Mouse (Mus musculus) kidney, embryonic 14.5 days (tissue): ENCODE results near the gene Tomm20. TPM values are rescaled to one million over a fixed set of nuclear protein-coding genes. Genes with fewer than 3 reads are reported as not detected.

Experiments
- ATAC-seq: fragments of 200-750 bp; cut with Nextera tagmentation; 2 replicates; pipeline ENCODE4 v1.8.0; 2017; ENCODE audit warnings: moderate number of reproducible peaks, mild to moderate bottlenecking, moderate TSS enrichment, moderate library complexity; ENCODE audit not compliant: low FRiP score, low TSS enrichment
- H3K27ac ChIP-seq: fragments of 300-500 bp; sonication (generic); 2 replicates; pipeline ENCODE4 v1.5.1; 2014; ENCODE audit warnings: low read depth, mild to moderate bottlenecking, low read length, moderate library complexity, mixed read lengths
- H3K27me3 ChIP-seq: fragments of 300-500 bp; sonication (generic); 2 replicates; pipeline ENCODE4 v1.6.1; 2014; ENCODE audit warnings: mild to moderate bottlenecking, low read length; ENCODE audit not compliant: control insufficient read depth, insufficient read depth
- H3K36me3 ChIP-seq: fragments of 300-500 bp; sonication (generic); 2 replicates; pipeline ENCODE4 v1.6.1; 2014; ENCODE audit warnings: low read length, mixed read lengths; ENCODE audit not compliant: control insufficient read depth, insufficient read depth
- H3K4me1 ChIP-seq: fragments of 300-500 bp; sonication (generic); 2 replicates; pipeline ENCODE4 v1.6.1; 2014; ENCODE audit warnings: low read length, mixed read lengths; ENCODE audit not compliant: control insufficient read depth, insufficient read depth
- H3K4me2 ChIP-seq: fragments of 300-500 bp; sonication (generic); replicated peaks from 2 replicates; pipeline ENCODE4 v1.6.1; 2014; ENCODE audit warnings: low read depth, mild to moderate bottlenecking, low read length
- H3K4me3 ChIP-seq: fragments of 300-500 bp; sonication (generic); 2 replicates; pipeline ENCODE4 v1.5.1; 2014; ENCODE audit warnings: mild to moderate bottlenecking, low read length
- H3K9ac ChIP-seq: fragments of 300-500 bp; sonication (generic); 2 replicates; pipeline ENCODE4 v1.6.1; 2014; ENCODE audit warnings: low read depth, mild to moderate bottlenecking, low read length, moderate library complexity
- H3K9me3 ChIP-seq: fragments of 300-500 bp; sonication (generic); 2 replicates; pipeline ENCODE4 v1.6.1; 2016; ENCODE audit warnings: low read length; ENCODE audit not compliant: control insufficient read depth
- WGBS: fragments of 180-500 bp; shearing (Covaris S2); extraction: QIAGEN DNeasy Blood & Tissue Kit; methylation state at CpG from one replicate; pipeline ENCODE4 v1.1.7; 2014; 5-methylcytosine and 5-hydroxymethylcytosine counted together
- polyA plus RNA-seq: library from polyadenylated mRNA; unstranded; fragments of >200 nt; fragmentation: Nextera tagmentation; extraction: Ambion mirVana; gene quantifications from 2 replicates; pipeline ENCODE4 v1.2.1, GENCODE M21; 2014

Gene Tomm20
- polyA plus RNA-seq, 1 experiment from 2014 or later = 262 TPM

- H3K36me3 ChIP-seq = peaks cover 26% of the 10 kb centered on the region
Measured at GRCm38 (mm10) chr8:126944781-126945691, 608 bp downstream of the Tomm20 start.

GRCm38 (mm10) chr8:126943565-126943964 is 2.1 kb downstream of the Tomm20 start:
- WGBS = 88% methylated on average over 7 of the region's 7 CpGs
- no peaks in the 10 kb centered on the region for H3K27me3 ChIP-seq
- peak overlapping the region; percentile 91 for H3K4me2 ChIP-seq
- H3K4me1 ChIP-seq = peaks cover 15% of the 10 kb centered on the region
- no peak overlapping the region for H3K27ac ChIP-seq
- ATAC-seq = no peak
- H3K4me3 ChIP-seq = peak overlapping the region; percentile 73; the same call in 1 of the 2 replicates
- no peaks in the 10 kb centered on the region for H3K9me3 ChIP-seq
- H3K9ac ChIP-seq = no peak overlapping the region
- peaks cover 23% of the 10 kb centered on the region for H3K36me3 ChIP-seq

More at GRCm38 (mm10) chr8:126944781-126945691, 608 bp downstream of the Tomm20 start:
- no peaks in the 10 kb centered on the region for H3K9me3 ChIP-seq
- peak overlapping the region; percentile 84 for H3K9ac ChIP-seq
- H3K4me1 ChIP-seq = peaks cover 15% of the 10 kb centered on the region
- H3K4me2 ChIP-seq = peak overlapping the region; percentile 91
- peak overlapping the region; percentile 73 for H3K4me3 ChIP-seq
- under 1% methylated on average over 46 of the region's 46 CpGs for WGBS
- H3K27ac ChIP-seq = peak overlapping the region; percentile 89
- no peaks in the 10 kb centered on the region for H3K27me3 ChIP-seq
- ATAC-seq = peak; percentile 74

GRCm38 (mm10) chr8:126937337-126937736 is 8.3 kb downstream of the Tomm20 start:
- Histone ChIP-seq H3K9me3 (no peaks in the 10 kb centered on the region), H3K27me3 (no peaks in the 10 kb centered on the region), H3K9ac (no peak overlapping the region), H3K27ac (no peak overlapping the region), H3K4me3 (no peak overlapping the region), H3K36me3 (peaks cover 70% of the 10 kb centered on the region), H3K4me2 (no peak overlapping the region), H3K4me1 (peaks cover 6% of the 10 kb centered on the region; the same call in 1 of the 2 replicates)
- ATAC-seq = no peak
- WGBS = 84% methylated on average over 3 of the region's 3 CpGs

- Histone ChIP-seq H3K9ac (no peak overlapping the region), H3K27me3 (no peaks in the 10 kb centered on the region), H3K4me1 (no peaks in the 10 kb centered on the region), H3K4me2 (no peak overlapping the region), H3K27ac (no peak overlapping the region), H3K9me3 (no peaks in the 10 kb centered on the region), H3K36me3 (peaks cover 82% of the 10 kb centered on the region), H3K4me3 (no peak overlapping the region)
- ATAC-seq = no peak
Measured at GRCm38 (mm10) chr8:126935932-126936331, 9.7 kb downstream of the Tomm20 start.

- Histone ChIP-seq H3K4me3 (no peak overlapping the region), H3K36me3 (peaks cover 88% of the 10 kb centered on the region), H3K9me3 (no peaks in the 10 kb centered on the region), H3K27me3 (no peaks in the 10 kb centered on the region), H3K4me2 (no peak overlapping the region), H3K27ac (no peak overlapping the region), H3K9ac (no peak overlapping the region), H3K4me1 (no peaks in the 10 kb centered on the region)
- WGBS = 96% methylated on average over 2 of the region's 2 CpGs
- no peak for ATAC-seq
Measured at GRCm38 (mm10) chr8:126935387-126935786, 10.3 kb downstream of the Tomm20 start.

- no peaks in the 10 kb centered on the region for H3K27me3 ChIP-seq
- H3K4me2 ChIP-seq = no peak overlapping the region
- no peak overlapping the region for H3K4me3 ChIP-seq
- H3K36me3 ChIP-seq = peaks cover 71% of the 10 kb centered on the region
- no peak for ATAC-seq
- H3K9ac ChIP-seq = no peak overlapping the region
- H3K4me1 ChIP-seq = no peaks in the 10 kb centered on the region
- H3K27ac ChIP-seq = no peak overlapping the region
- WGBS = 82% methylated on average over 1 of the region's 1 CpGs
- no peaks in the 10 kb centered on the region for H3K9me3 ChIP-seq
Measured at GRCm38 (mm10) chr8:126932656-126933055, 13.0 kb downstream of the Tomm20 start.

GRCm38 (mm10) chr8:126932249-126932648 is 13.4 kb downstream of the Tomm20 start:
- H3K4me1 ChIP-seq = no peaks in the 10 kb centered on the region
- no peaks in the 10 kb centered on the region for H3K9me3 ChIP-seq
- no peak for ATAC-seq
- no peak overlapping the region for H3K27ac ChIP-seq
- H3K9ac ChIP-seq = no peak overlapping the region
- H3K27me3 ChIP-seq = no peaks in the 10 kb centered on the region
- WGBS = 88% methylated on average over 1 of the region's 1 CpGs
- no peak overlapping the region for H3K4me2 ChIP-seq
- H3K4me3 ChIP-seq = no peak overlapping the region
- H3K36me3 ChIP-seq = peaks cover 67% of the 10 kb centered on the region

GRCm38 (mm10) chr8:126931720-126932119 is 13.9 kb downstream of the Tomm20 start:
- Histone ChIP-seq H3K27me3 (no peaks in the 10 kb centered on the region), H3K4me2 (no peak overlapping the region), H3K36me3 (peaks cover 62% of the 10 kb centered on the region), H3K27ac (no peak overlapping the region), H3K9ac (no peak overlapping the region), H3K9me3 (no peaks in the 10 kb centered on the region), H3K4me1 (no peaks in the 10 kb centered on the region), H3K4me3 (no peak overlapping the region)
- ATAC-seq = no peak
- 37% methylated on average over 2 of the region's 2 CpGs for WGBS

GRCm38 (mm10) chr8:126929607-126930161 is 16.0 kb downstream of the Tomm20 start:
- Histone ChIP-seq H3K4me2 (no peak overlapping the region), H3K9me3 (no peaks in the 10 kb centered on the region), H3K36me3 (peaks cover 42% of the 10 kb centered on the region), H3K4me1 (no peaks in the 10 kb centered on the region), H3K9ac (no peak overlapping the region), H3K27me3 (no peaks in the 10 kb centered on the region), H3K4me3 (no peak overlapping the region), H3K27ac (no peak overlapping the region)
- ATAC-seq = no peak
- 86% methylated on average over 3 of the region's 3 CpGs for WGBS
